Mouse (Mus musculus): ENCODE measurements around the gene Carmil2. TPM values are rescaled to one million over a fixed set of nuclear protein-coding genes. Genes with fewer than 3 reads are reported as not detected.

Carmil2 gene
- total and polyA plus RNA-seq, 3 experiments: 2.0 to 33.2 (median 7.6) TPM

- DNase-seq (ENCODE audit: extremely low read depth): no peak
- Histone ChIP-seq H3K4me3 (replicated peaks in 1 of 3; ENCODE audit: low read depth in 2 of 3, low read length in 2 of 3, poor library complexity in 1 of 3) (no peak overlapping the region), H3K9me3 (replicated peaks; ENCODE audit: low read length) (no peaks in the 10 kb centered on the region), H3K27me3 (replicated peaks) (no peaks in the 10 kb centered on the region), H3K36me3 (replicated peaks in 1 of 2; ENCODE audit: control insufficient read depth in 1 of 2, insufficient read depth in 1 of 2, low read length in 1 of 2) (peaks cover 30 to 63% of the 10 kb centered on the region in 2 experiments), H3K9ac (ENCODE audit: insufficient read depth, low read depth) (no peak overlapping the region), H3K4me2 (ENCODE audit: insufficient read depth, low read depth, poor library complexity, severe bottlenecking) (no peak overlapping the region), H3K4me1 (ENCODE audit: control insufficient read depth in 1 of 2, insufficient read depth in 2 of 2) (peaks cover 3 to 31% of the 10 kb centered on the region in 2 experiments), H3K79me2 (replicated peaks; ENCODE audit: control insufficient read depth, extremely low read depth, insufficient read depth, poor library complexity, severe bottlenecking) (peaks cover 55% of the 10 kb centered on the region), H3K27ac (ENCODE audit: insufficient read depth, low read depth) (no peak overlapping the region)
- in situ Hi-C loops (cut with MboI; ENCODE audit: low pct_ligation_motif_present, low pct_unique_long_range_greater_than_20kb, low sequenced_read_pairs): no loop called here
- dilution Hi-C loops (cut with MboI; ENCODE audit: extremely low pct_ligation_motif_present, extremely low pct_unique_long_range_greater_than_20kb, low sequenced_read_pairs): no loop called here
- no peak for TF ChIP-seq USF1 (IDR thresholded peaks at IDR 0.05; ENCODE audit: low read depth, low read length)
- TF ChIP-seq BHLHE40 (IDR thresholded peaks at IDR 0.05; ENCODE audit: low read depth, low read length): no peak
- no peak for TF ChIP-seq CHD2 (IDR thresholded peaks at IDR 0.05; ENCODE audit: low read length)
- TF ChIP-seq SIN3A (IDR thresholded peaks at IDR 0.05; ENCODE audit: low read length): no peak
- TF ChIP-seq USF2 (conservative IDR thresholded peaks at IDR 0.05; ENCODE audit: low read depth, low read length): no peak
- TF ChIP-seq HCFC1 (IDR thresholded peaks at IDR 0.05; ENCODE audit: low read depth, low read length): no peak
- TF ChIP-seq ZC3H11A (IDR thresholded peaks at IDR 0.05; ENCODE audit: low read depth, low read length): no peak
- no peak for TF ChIP-seq RCOR1 (conservative IDR thresholded peaks at IDR 0.05; ENCODE audit: low read depth, low read length)
Observed at GRCm38 (mm10) chr8:105648929-105649328, 37.1 kb upstream of the Carmil2 start.

GRCm38 (mm10) chr8:105657641-105658040 lies 28.4 kb upstream of the Carmil2 start:
- dilution Hi-C loops (cut with MboI; ENCODE audit: extremely low pct_ligation_motif_present, extremely low pct_unique_long_range_greater_than_20kb, low sequenced_read_pairs): no loop called here

GRCm38 (mm10) chr8:105661167-105661566 lies 24.9 kb upstream of the Carmil2 start:
- H3K27me3 ChIP-seq (replicated peaks): no peaks in the 10 kb centered on the region
- peaks cover 44% of the 10 kb centered on the region for H3K79me2 ChIP-seq (replicated peaks; ENCODE audit: control insufficient read depth, extremely low read depth, insufficient read depth, poor library complexity, severe bottlenecking)
- H3K36me3 ChIP-seq (replicated peaks in 1 of 2; ENCODE audit: control insufficient read depth in 1 of 2, insufficient read depth in 1 of 2, low read length in 1 of 2): peaks cover 21 to 63% of the 10 kb centered on the region in 2 experiments
- no peak overlapping the region for H3K9ac ChIP-seq (ENCODE audit: insufficient read depth, low read depth)
- no peak overlapping the region for H3K27ac ChIP-seq (ENCODE audit: insufficient read depth, low read depth)
- no peak overlapping the region for H3K4me3 ChIP-seq (replicated peaks in 1 of 3; ENCODE audit: low read depth in 2 of 3, low read length in 2 of 3, poor library complexity in 1 of 3)
- H3K9me3 ChIP-seq (replicated peaks; ENCODE audit: low read length): no peaks in the 10 kb centered on the region
- TF ChIP-seq BHLHE40 (IDR thresholded peaks at IDR 0.05; ENCODE audit: low read depth, low read length) (0 out of 2 replicates have a peak, but pooled peaks have one; percentile 8), PAX5 (IDR thresholded peaks at IDR 0.05; ENCODE audit: low read length) (no peak), POLR2A (IDR thresholded peaks at IDR 0.05; ENCODE audit: low read depth, low read length) (no peak), CTCF (conservative IDR thresholded peaks at IDR 0.05 in 1 of 2, IDR thresholded peaks at IDR 0.05 in 1 of 2; ENCODE audit: low read depth in 2 of 2, low read length in 2 of 2) (peak; percentile 53 to 57)
- 0 out of 4 replicates have a peak, but pooled peaks cover 0 to 2% of the 10 kb centered on the region in 2 experiments for H3K4me1 ChIP-seq (ENCODE audit: control insufficient read depth in 1 of 2, insufficient read depth in 2 of 2)
- dilution Hi-C loops (cut with MboI; ENCODE audit: extremely low pct_ligation_motif_present, extremely low pct_unique_long_range_greater_than_20kb, low sequenced_read_pairs): no loop called here
- DNase-seq (ENCODE audit: extremely low read depth): no peak
- H3K4me2 ChIP-seq (ENCODE audit: insufficient read depth, low read depth, poor library complexity, severe bottlenecking): no peak overlapping the region
- in situ Hi-C loops (cut with MboI; ENCODE audit: low pct_ligation_motif_present, low pct_unique_long_range_greater_than_20kb, low sequenced_read_pairs): no loop called here

More at GRCm38 (mm10) chr8:105657641-105658040, 28.4 kb upstream of the Carmil2 start:
- H3K27ac ChIP-seq (ENCODE audit: insufficient read depth, low read depth): no peak overlapping the region
- no peak for TF ChIP-seq CHD2 (IDR thresholded peaks at IDR 0.05; ENCODE audit: low read length)
- TF ChIP-seq TBP (conservative IDR thresholded peaks at IDR 0.05; ENCODE audit: low read depth, low read length): no peak
- no peak for TF ChIP-seq USF1 (IDR thresholded peaks at IDR 0.05; ENCODE audit: low read depth, low read length)
- no peak for TF ChIP-seq POLR2AphosphoS2 (IDR thresholded peaks at IDR 0.05; ENCODE audit: low read depth, low read length)
- H3K36me3 ChIP-seq (replicated peaks in 1 of 2; ENCODE audit: control insufficient read depth in 1 of 2, insufficient read depth in 1 of 2, low read length in 1 of 2): peaks cover 7 to 56% of the 10 kb centered on the region in 2 experiments
- no peak for DNase-seq (ENCODE audit: extremely low read depth)
- H3K9me3 ChIP-seq (replicated peaks; ENCODE audit: low read length): no peaks in the 10 kb centered on the region
- H3K79me2 ChIP-seq (replicated peaks; ENCODE audit: control insufficient read depth, extremely low read depth, insufficient read depth, poor library complexity, severe bottlenecking): peaks cover 64% of the 10 kb centered on the region
- no peak overlapping the region for H3K4me2 ChIP-seq (ENCODE audit: insufficient read depth, low read depth, poor library complexity, severe bottlenecking)
- in situ Hi-C loops (cut with MboI; ENCODE audit: low pct_ligation_motif_present, low pct_unique_long_range_greater_than_20kb, low sequenced_read_pairs): no loop called here
- H3K27me3 ChIP-seq (replicated peaks): no peaks in the 10 kb centered on the region
- H3K4me3 ChIP-seq (replicated peaks in 1 of 3; ENCODE audit: low read depth in 2 of 3, low read length in 2 of 3, poor library complexity in 1 of 3): no peak overlapping the region
- no peak overlapping the region for H3K9ac ChIP-seq (ENCODE audit: insufficient read depth, low read depth)
- H3K4me1 ChIP-seq (ENCODE audit: control insufficient read depth in 1 of 2, insufficient read depth in 2 of 2): peaks cover 0 to 21% of the 10 kb centered on the region in 2 experiments; a peak in 2 of 4 replicates
